8 mouse cellular contexts compared by ENCODE assay signal in the genomic region with DNA sequence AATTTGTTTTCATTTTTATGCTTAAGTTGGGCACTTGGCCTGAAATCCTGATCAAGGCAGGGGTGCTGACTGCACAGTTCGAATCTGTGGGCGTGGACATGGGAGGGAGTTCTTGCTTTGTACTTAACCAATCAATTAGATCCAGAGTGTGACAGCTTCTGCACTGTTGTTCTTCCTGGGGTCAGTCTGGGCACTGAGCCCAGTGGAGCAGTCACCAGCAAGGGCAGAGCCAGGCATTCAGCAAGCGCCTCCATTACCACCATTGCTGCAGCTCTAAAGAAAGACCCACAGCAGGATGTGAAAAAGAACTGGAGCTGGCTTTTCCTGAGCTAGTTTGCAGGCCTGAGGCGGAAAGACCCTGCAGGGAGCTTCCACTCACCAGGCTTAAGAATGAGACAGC. TPM values are rescaled to one million over a fixed set of nuclear protein-coding genes. Genes with fewer than 3 reads are reported as not detected.
DNase-seq lines count a peak whose midpoint lies in the region; ATAC-seq lines count a peak whose summit lies in the region.

No protein-coding gene starts in this region.

- no peaks in the 10 kb centered on the region for H3K36me3 ChIP-seq in heart, embryonic 16.5 days (ENCODE audit: control insufficient read depth, insufficient read depth)

- ATAC-seq in heart, embryonic 16.5 days (replicated peaks; ENCODE audit: extremely low read depth, insufficient read depth, low FRiP score) = peak; percentile 85
- 0 out of 2 replicates have a peak, but pooled peaks have one; percentile 18 for ATAC-seq in megakaryocyte progenitor cell, adult 5-6 weeks (replicated peaks; ENCODE audit: poor library complexity)

- H3K9me3 ChIP-seq in heart, embryonic 16.5 days (replicated peaks; ENCODE audit: control insufficient read depth, low read length) = no peaks in the 10 kb centered on the region

- peak overlapping the region; percentile 60; the same call in 1 of the 2 replicates for H3K9ac ChIP-seq in heart, embryonic 16.5 days (ENCODE audit: low read length)

- H3K27ac ChIP-seq in heart, embryonic 16.5 days (ENCODE audit: low read length) = peak overlapping the region; percentile 89

- H3K4me1 ChIP-seq in heart, embryonic 16.5 days (ENCODE audit: control insufficient read depth, insufficient read depth, low read length) = peaks cover 19% of the 10 kb centered on the region

- WGBS in heart, embryonic 16.5 days = 42% methylated on average over 4 of the region's 4 CpGs

- H3K4me3 ChIP-seq in heart, embryonic 16.5 days (ENCODE audit: low read length) = peak overlapping the region; percentile 22; the same call in 1 of the 2 replicates

- H3K27me3 ChIP-seq in heart, embryonic 16.5 days (ENCODE audit: control insufficient read depth, insufficient read depth, low read length) = no peaks in the 10 kb centered on the region

- H3K4me2 ChIP-seq in heart, embryonic 16.5 days (ENCODE audit: low read depth, low read length) = peak overlapping the region; percentile 49

- DNase-seq in cerebellum, adult 9-11 months = peak; percentile 35
- DNase-seq in cerebellum, adult 9-10 months = no peak
- DNase-seq in adrenal gland, postnatal 14 days = peak; percentile 84
- DNase-seq in kidney, postnatal 14 days = peak; percentile 82
- no peak for DNase-seq in T-cell, adult 2 months (ENCODE audit: low spot score)
- DNase-seq in cerebellum, adult 11-12 months = no peak

RNA-seq across cellular contexts. Expression of a gene that starts 38.0 kb away (rescaled TPM):
- 20.7 and 27.9 TPM in 2 replicates for total RNA-seq in adrenal gland, postnatal 14 days (2021)
- polyA plus RNA-seq in heart, embryonic 16.5 days (2015; fragmentation: Nextera tagmentation; extraction: Ambion mirVana) = 7.8 and 8.8 TPM in 2 replicates
- 0.42 and 0.66 TPM in 2 replicates for total RNA-seq in megakaryocyte progenitor cell, adult 5-6 weeks (2015)
- total RNA-seq in megakaryocyte progenitor cell, adult 5-6 weeks (2017) = 0.64 and 1.00 TPM in 2 replicates

RNA-seq across cellular contexts. Expression of a gene that starts 48.9 kb away (rescaled TPM):
- 11.7 and 15.3 TPM in 2 replicates for total RNA-seq in adrenal gland, postnatal 14 days (2021)
- polyA plus RNA-seq in heart, embryonic 16.5 days (2015; fragmentation: Nextera tagmentation; extraction: Ambion mirVana) = 31.1 and 32.5 TPM in 2 replicates
- total RNA-seq in megakaryocyte progenitor cell, adult 5-6 weeks (2015) = 4.6 and 4.9 TPM in 2 replicates
- total RNA-seq in megakaryocyte progenitor cell, adult 5-6 weeks (2017) = 5.4 and 7.3 TPM in 2 replicates

RNA-seq across cellular contexts. Expression of a gene that starts 56.9 kb away (rescaled TPM):
- 2.1 TPM in 1 of 2 replicates, not detected in the other for total RNA-seq in adrenal gland, postnatal 14 days (2021)
- not detected in 2 replicates for polyA plus RNA-seq in heart, embryonic 16.5 days (2015; fragmentation: Nextera tagmentation; extraction: Ambion mirVana)
- 0.62 and 0.83 TPM in 2 replicates for total RNA-seq in megakaryocyte progenitor cell, adult 5-6 weeks (2015)
- 3.1 TPM in 1 of 2 replicates, not detected in the other for total RNA-seq in megakaryocyte progenitor cell, adult 5-6 weeks (2017)

RNA-seq across cellular contexts. Expression of a gene that starts 59.4 kb away (rescaled TPM):
- total RNA-seq in adrenal gland, postnatal 14 days (2021) = 8.9 and 9.7 TPM in 2 replicates
- polyA plus RNA-seq in heart, embryonic 16.5 days (2015; fragmentation: Nextera tagmentation; extraction: Ambion mirVana) = 30.2 and 32.7 TPM in 2 replicates
- 1.3 and 2.5 TPM in 2 replicates for total RNA-seq in megakaryocyte progenitor cell, adult 5-6 weeks (2015)
- 4.8 and 7.4 TPM in 2 replicates for total RNA-seq in megakaryocyte progenitor cell, adult 5-6 weeks (2017)

Comparison
In these comparisons a context has a peak if more than half of its experiments do, and no peak if none do; other contexts are left out.
1. DNase-seq: peak in cerebellum, adult 9-11 months (single experiment), adrenal gland, postnatal 14 days (single experiment) and kidney, postnatal 14 days (single experiment); none in cerebellum, adult 9-10 months (single experiment), T-cell, adult 2 months (single experiment) and cerebellum, adult 11-12 months (single experiment).
2. RNA of a gene that starts 38.0 kb away (total RNA-seq): 20.7 to 27.9 TPM in adrenal gland, postnatal 14 days; 0.42 to 1.00 TPM in megakaryocyte progenitor cell, adult 5-6 weeks; every median in the first group is over 10 times any median in the second.